Mouse (Mus musculus) lung, embryonic 14.5 days (tissue): ENCODE measurements around the gene Pde2a. TPM values are rescaled to one million over a fixed set of nuclear protein-coding genes. Genes with fewer than 3 reads are reported as not detected.

ENCODE experiments used
- ATAC-seq: fragments of 200-750 bp; cut with Nextera tagmentation; 2 replicates; pipeline ENCODE4 v1.8.0; 2017; ENCODE audit warnings: mild to moderate bottlenecking, moderate TSS enrichment, moderate library complexity; ENCODE audit not compliant: insufficient read depth
- DNase-seq: peaks from one replicate; pipeline ENCODE4 v3.0.0-alpha.2; 2015
- H3K27ac ChIP-seq: fragments of 300-500 bp; sonication (generic); 2 replicates; pipeline ENCODE4 v1.5.1; 2014; ENCODE audit warnings: low read depth, mild to moderate bottlenecking, moderate library complexity
- H3K27me3 ChIP-seq: fragments of 300-500 bp; sonication (generic); 2 replicates; pipeline ENCODE4 v1.6.1; 2014; ENCODE audit warnings: low read length, control low read depth; ENCODE audit not compliant: insufficient read depth
- H3K36me3 ChIP-seq: fragments of 300-500 bp; sonication (generic); 2 replicates; pipeline ENCODE4 v1.6.1; 2014; ENCODE audit warnings: control low read depth; ENCODE audit not compliant: insufficient read depth
- H3K4me1 ChIP-seq: fragments of 300-500 bp; sonication (generic); 2 replicates; pipeline ENCODE4 v1.6.1; 2014; ENCODE audit warnings: antibody characterized with exemption, control low read depth; ENCODE audit not compliant: insufficient read depth
- H3K4me2 ChIP-seq: fragments of 300-500 bp; sonication (generic); 2 replicates; pipeline ENCODE4 v1.6.1; 2014; ENCODE audit warnings: mild to moderate bottlenecking
- H3K4me3 ChIP-seq: fragments of 300-500 bp; sonication (generic); 2 replicates; pipeline ENCODE4 v1.5.1; 2014; ENCODE audit warnings: low read depth, low read length
- H3K9ac ChIP-seq: fragments of 300-500 bp; sonication (generic); 2 replicates; pipeline ENCODE4 v1.6.1; 2014
- H3K9me3 ChIP-seq: fragments of 300-500 bp; sonication (generic); 2 replicates; pipeline ENCODE4 v1.6.1; 2016; ENCODE audit warnings: low read depth, low read length, control low read depth
- CTCF ChIP-seq: IDR thresholded peaks from 2 replicates; pipeline ENCODE4 v1.5.1; 2016; ENCODE audit warnings: antibody characterized with exemption, low read depth
- WGBS: fragments of 180-500 bp; shearing (Covaris S2); extraction: QIAGEN DNeasy Blood & Tissue Kit; methylation state at CpG from one replicate; pipeline ENCODE4 v1.1.7; 2014; 5-methylcytosine and 5-hydroxymethylcytosine counted together
- polyA plus RNA-seq: library from polyadenylated mRNA; unstranded; fragments of >200 nt; fragmentation: Nextera tagmentation; extraction: Ambion mirVana; gene quantifications from 2 replicates; pipeline ENCODE4 v1.2.1, GENCODE M21; 2014

The Pde2a gene
- polyA plus RNA-seq: 14.3 and 29.3 TPM in 2 replicates

DNA sequence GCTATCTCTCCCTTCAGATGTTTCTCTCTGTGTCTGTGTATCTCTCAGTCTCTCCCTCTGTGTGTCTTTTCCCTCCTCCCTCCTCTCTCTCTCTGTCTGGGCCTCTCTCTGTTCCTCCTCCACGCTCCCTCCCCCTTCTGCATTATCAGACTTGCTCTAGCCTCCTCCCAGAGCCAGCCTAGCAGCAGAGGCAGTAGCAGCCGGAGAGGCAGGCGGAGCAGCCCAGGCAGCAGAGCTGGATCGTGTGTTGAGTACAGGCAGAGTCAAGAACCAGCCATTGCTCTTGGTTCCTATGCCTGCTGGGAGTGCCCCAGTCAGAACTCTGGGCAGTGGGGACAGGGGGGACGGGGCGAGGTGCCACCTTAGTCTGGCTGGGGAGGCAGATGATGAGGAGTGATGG lies at the start of gene Pde2a:
Pde2a (plus strand) TSS at position 163 of the 400 bp plus-strand sequence.
- no peaks in the 10 kb centered on the region for H3K9me3 ChIP-seq
- 17% methylated on average over 6 of the region's 6 CpGs for WGBS
- H3K4me1 ChIP-seq: no peaks in the 10 kb centered on the region
- no peak for TF ChIP-seq CTCF
- no peak within 1 kb of the TSS for H3K9ac ChIP-seq
- H3K27me3 ChIP-seq: 0 out of 2 replicates have a peak, but pooled peaks cover 14% of the 10 kb centered on the region
- ATAC-seq (no peak), DNase-seq (no peak)
- no peak within 1 kb of the TSS for H3K4me3 ChIP-seq
- no peak within 1 kb of the TSS for H3K4me2 ChIP-seq
- H3K27ac ChIP-seq: no peak within 1 kb of the TSS
- H3K36me3 ChIP-seq: no peaks in the 10 kb centered on the region

DNA sequence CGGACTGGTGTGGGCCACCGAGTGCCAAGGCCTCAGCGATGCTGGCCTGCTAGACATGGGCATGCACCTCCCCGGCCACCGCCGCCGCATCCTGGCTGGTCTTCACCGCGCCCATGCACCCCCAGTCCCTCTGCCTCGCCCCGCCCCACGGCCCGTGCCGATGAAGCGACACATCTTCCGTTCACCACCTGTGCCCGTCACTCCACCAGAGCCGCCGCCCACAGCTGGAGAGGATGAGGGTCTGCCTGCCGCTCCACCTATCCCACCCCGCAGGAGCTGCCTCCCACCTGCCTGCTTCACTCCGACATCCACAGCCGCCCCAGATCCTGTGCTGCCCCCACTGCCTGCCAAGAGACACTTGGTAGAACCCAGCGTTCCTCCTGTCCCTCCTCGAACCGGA lies 48.4 kb upstream of the Pde2a start:
- WGBS: 67% methylated on average over 25 of the region's 26 CpGs
- TF ChIP-seq CTCF: no peak
- no peak overlapping the region for H3K4me2 ChIP-seq
- no peak overlapping the region for H3K27ac ChIP-seq
- H3K36me3 ChIP-seq: no peaks in the 10 kb centered on the region
- H3K9me3 ChIP-seq: no peaks in the 10 kb centered on the region
- H3K9ac ChIP-seq: no peak overlapping the region
- H3K27me3 ChIP-seq: no peaks in the 10 kb centered on the region
- peaks cover under 1% of the 10 kb centered on the region; the same call in 1 of the 2 replicates for H3K4me1 ChIP-seq
- H3K4me3 ChIP-seq: no peak overlapping the region
- DNase-seq (no peak), ATAC-seq (no peak)

DNA sequence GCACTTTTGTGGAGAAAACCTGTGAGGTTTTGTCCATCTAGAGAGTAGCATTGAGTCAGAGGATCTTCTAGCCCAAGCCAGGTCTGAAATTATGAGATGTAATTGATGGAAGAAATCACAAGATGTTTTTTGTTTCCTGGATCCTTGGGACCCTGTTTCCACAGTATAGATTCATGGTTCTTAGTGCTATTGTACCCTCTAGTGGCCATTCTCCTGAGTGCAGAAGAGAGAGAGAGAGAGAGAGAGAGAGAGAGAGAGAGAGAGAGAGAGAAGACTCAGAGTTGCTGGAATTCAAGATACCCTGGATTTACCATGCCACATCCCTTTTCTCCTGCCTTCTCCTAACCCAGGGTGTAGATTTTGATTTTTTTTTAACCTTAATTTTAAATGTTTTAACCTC lies 47.3 kb upstream of the Pde2a start:
- Histone ChIP-seq H3K27ac (no peak overlapping the region), H3K9me3 (no peaks in the 10 kb centered on the region), H3K4me1 (peaks cover 7% of the 10 kb centered on the region), H3K36me3 (no peaks in the 10 kb centered on the region), H3K4me3 (no peak overlapping the region), H3K27me3 (no peaks in the 10 kb centered on the region), H3K9ac (no peak overlapping the region), H3K4me2 (no peak overlapping the region)
- peak; percentile 81 for TF ChIP-seq CTCF
- DNase-seq (peak; percentile 85), ATAC-seq (0 out of 2 replicates have a peak, but pooled peaks have one; percentile 22)

DNA sequence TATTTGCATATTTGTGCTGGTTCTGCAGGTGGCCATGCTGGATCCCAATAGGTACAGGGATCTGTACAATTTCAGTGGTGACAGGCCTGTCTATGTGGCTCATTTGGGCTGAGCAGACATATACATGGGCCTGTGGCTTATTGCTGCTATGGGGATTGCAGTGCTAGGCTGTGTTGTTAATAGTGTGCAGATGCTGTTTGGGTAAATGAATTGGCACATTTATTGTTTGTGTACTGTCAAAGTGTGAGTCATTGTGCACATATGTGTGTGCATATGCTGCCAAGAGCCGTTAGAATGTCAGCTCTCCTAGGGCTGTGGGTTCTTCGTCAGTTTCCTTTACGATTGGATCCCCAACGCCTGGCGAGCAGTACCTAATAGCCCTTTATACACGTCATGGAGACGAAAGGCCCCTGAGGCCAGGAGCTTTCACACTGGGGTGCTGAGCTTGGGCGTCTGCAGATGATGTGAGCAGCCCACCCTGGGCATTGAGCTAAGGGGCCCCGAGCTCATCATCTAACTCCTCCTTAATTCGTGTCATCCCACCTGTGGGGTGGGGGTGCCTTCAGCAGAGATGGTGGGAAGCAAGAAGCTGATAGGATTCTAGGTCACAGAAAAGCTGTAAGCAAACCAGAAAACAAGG lies 44.7 kb upstream of the Pde2a start:
- 70% methylated on average over 10 of the region's 10 CpGs for WGBS
- Histone ChIP-seq H3K4me3 (no peak overlapping the region), H3K9me3 (no peaks in the 10 kb centered on the region), H3K36me3 (no peaks in the 10 kb centered on the region), H3K4me2 (no peak overlapping the region), H3K27ac (peak overlapping the region; percentile 82; the same call in 1 of the 2 replicates), H3K9ac (no peak overlapping the region), H3K4me1 (peaks cover 14% of the 10 kb centered on the region), H3K27me3 (no peaks in the 10 kb centered on the region)
- ATAC-seq (no peak), DNase-seq (no peak)
- TF ChIP-seq CTCF: no peak

DNA sequence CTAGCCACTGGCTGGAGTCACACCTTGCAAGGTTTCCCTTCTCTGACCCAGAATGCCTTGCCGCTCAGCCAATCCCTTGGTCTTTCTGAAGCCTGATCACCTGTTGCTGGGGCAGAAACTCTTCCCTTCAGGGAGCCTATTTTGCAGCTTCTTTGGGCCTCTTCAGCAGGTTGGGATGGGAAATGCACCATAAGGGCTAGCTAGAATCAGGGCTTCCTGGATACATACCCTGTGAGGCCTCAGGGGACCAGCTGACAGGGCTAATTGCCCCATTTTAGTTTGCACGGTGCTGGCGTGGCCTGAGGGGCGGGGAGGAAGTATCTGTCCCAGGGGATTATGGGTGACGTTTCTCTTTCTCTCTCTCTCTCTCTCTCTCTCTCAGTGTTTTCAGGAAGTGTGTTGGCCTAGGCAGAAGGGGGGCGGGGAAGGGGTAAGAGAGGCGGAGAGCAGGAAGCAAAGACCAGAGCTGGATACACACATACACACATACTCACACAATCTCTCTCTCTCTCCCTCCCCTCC lies 43.7 kb upstream of the Pde2a start:
- no peak for TF ChIP-seq CTCF
- H3K27ac ChIP-seq: peak overlapping the region; percentile 82
- DNase-seq: peak; percentile 73
- H3K9me3 ChIP-seq: no peaks in the 10 kb centered on the region
- peaks cover 14% of the 10 kb centered on the region for H3K4me1 ChIP-seq
- 20% methylated on average over 7 of the region's 7 CpGs for WGBS
- peak overlapping the region; percentile 56 for H3K4me2 ChIP-seq
- peak overlapping the region; percentile 14; the same call in 1 of the 2 replicates for H3K4me3 ChIP-seq
- peak; percentile 76 for ATAC-seq
- no peaks in the 10 kb centered on the region for H3K36me3 ChIP-seq
- H3K9ac ChIP-seq: peak overlapping the region; percentile 42
- no peaks in the 10 kb centered on the region for H3K27me3 ChIP-seq

DNA sequence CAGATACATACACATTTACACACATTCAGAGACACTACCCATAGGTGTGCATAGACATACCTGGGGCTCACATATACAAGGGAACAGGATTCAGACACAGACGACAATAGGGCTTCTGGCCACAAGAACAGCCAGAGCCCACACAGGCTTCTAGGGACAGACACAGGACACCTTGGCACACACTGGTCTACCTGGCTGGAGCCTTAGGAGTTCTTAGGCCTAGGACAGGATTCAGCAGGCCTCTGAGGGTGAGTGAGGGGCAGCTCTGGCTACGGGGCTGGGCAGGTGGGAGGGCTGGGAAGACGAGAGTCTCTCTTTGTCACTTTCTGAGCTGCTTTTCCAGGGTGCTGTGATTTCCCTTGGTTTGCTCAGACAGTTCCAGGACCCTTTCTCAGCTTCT lies 43.2 kb upstream of the Pde2a start:
- Histone ChIP-seq H3K9me3 (no peaks in the 10 kb centered on the region), H3K36me3 (no peaks in the 10 kb centered on the region), H3K4me3 (peak overlapping the region; percentile 14; the same call in 1 of the 2 replicates), H3K27me3 (no peaks in the 10 kb centered on the region), H3K4me1 (peaks cover 14% of the 10 kb centered on the region), H3K27ac (peak overlapping the region; percentile 82), H3K9ac (peak overlapping the region; percentile 42), H3K4me2 (peak overlapping the region; percentile 56)
- DNase-seq: no peak
- 39% methylated on average over 3 of the region's 3 CpGs for WGBS
- no peak for TF ChIP-seq CTCF
- ATAC-seq: peak; percentile 25; the same call in 1 of the 2 replicates

DNA sequence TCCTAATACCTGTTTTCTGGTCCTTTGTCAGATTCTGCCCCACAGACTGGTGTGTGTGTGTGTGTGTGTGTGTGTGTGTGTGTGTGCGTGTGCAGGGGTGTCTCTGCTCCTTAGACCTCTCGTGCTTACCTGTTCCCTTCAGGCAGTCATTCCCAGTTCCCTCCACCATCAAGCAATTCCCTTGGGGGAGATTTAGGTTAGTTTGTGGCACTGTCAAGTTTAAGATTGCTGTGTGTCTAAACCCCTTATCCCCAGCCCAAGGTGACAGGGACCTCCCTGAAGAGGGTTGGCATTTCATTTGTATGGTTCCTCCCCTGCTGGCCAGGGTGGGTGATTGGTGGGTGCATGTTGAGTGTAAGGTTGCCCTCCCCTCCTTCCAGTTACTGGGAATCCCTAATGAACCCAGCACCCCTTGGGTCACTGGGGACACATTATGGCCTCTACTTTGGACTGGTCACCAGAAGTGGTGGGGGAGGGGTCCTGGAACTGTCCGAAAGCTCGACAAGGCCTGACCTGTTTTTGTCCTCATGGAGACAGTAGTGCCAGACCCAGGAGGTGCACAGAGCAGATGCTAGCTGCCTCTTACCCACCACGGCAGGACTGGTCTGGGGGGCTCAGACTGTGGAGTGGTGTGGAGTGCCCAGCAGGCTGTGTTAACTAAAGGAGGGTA lies 42.6 kb upstream of the Pde2a start:
- ATAC-seq (no peak), DNase-seq (no peak)
- no peaks in the 10 kb centered on the region for H3K27me3 ChIP-seq
- peak overlapping the region; percentile 14 for H3K4me3 ChIP-seq
- H3K4me1 ChIP-seq: peaks cover 14% of the 10 kb centered on the region
- peak overlapping the region; percentile 42 for H3K9ac ChIP-seq
- peak overlapping the region; percentile 56 for H3K4me2 ChIP-seq
- H3K27ac ChIP-seq: peak overlapping the region; percentile 82; the same call in 1 of the 2 replicates
- H3K9me3 ChIP-seq: no peaks in the 10 kb centered on the region
- WGBS: 47% methylated on average over 5 of the region's 5 CpGs
- no peaks in the 10 kb centered on the region for H3K36me3 ChIP-seq
- no peak for TF ChIP-seq CTCF
